Mouse (Mus musculus): Measurements from ENCODE around the gene Litaf. TPM values are rescaled to one million over a fixed set of nuclear protein-coding genes. Genes with fewer than 3 reads are reported as not detected.

Litaf gene
- polyA plus RNA-seq, 1 experiment = 17.7 TPM

DNA sequence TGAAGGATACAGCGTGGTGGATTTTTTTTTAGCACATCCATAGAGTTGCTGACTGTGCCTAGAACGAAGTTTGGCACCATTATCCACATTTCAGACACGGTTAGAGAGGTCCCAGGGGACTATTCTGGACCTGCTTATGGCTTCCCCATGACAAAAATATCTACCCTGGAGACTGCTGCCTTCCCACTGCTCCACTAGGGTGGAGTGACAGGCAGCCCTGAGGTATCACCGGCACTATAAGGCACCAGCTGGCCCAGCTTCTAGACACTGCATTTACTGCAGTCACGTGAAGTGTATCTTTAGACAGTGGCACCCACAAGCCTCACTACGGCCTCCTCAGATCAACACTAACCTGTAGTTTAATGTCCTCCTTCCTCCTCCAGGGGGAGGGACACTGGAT lies 11.1 kb downstream of the Litaf start:
- no peak for TF ChIP-seq POLR2A (IDR thresholded peaks at IDR 0.05; ENCODE audit: control insufficient read depth, low read depth, low read length)
- TF ChIP-seq CTCF (IDR thresholded peaks at IDR 0.05; ENCODE audit: control insufficient read depth, insufficient read depth, insufficient replicate concordance, low read depth, low read length) = no peak
- Histone ChIP-seq H3K36me3 (ENCODE audit: control insufficient read depth, insufficient read depth, low read length) (no peaks in the 10 kb centered on the region), H3K27me3 (ENCODE audit: control insufficient read depth, insufficient read depth, low read length) (no peaks in the 10 kb centered on the region), H3K4me3 (ENCODE audit: control insufficient read depth, low read depth, low read length) (no peak overlapping the region), H3K4me1 (ENCODE audit: control insufficient read depth, insufficient read depth, low read length) (no peaks in the 10 kb centered on the region), H3K27ac (ENCODE audit: control insufficient read depth, insufficient read depth, low read depth, low read length) (no peak overlapping the region)

DNA sequence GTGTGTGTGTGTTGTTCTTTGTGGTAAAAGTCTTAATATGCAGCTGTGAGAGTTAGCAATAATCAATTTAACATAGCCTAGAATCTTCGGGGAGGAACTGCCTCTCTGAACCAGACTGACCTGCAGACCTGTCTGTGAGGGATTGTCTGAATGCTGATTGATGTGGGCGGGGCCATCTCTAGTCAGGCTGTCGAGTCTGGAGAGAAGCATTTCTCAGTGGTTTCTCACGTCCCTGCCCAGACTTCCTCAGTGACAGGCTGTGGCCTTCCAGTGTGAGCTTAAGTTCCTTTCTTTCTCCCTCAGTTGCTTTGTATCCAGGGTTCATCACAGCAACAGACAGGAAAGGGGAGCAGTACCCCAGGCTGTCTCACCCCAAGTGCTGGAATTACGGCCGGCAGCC lies 11.5 kb downstream of the Litaf start:
- no peak overlapping the region for H3K4me3 ChIP-seq (ENCODE audit: control insufficient read depth, low read depth, low read length)
- no peaks in the 10 kb centered on the region for H3K4me1 ChIP-seq (ENCODE audit: control insufficient read depth, insufficient read depth, low read length)

DNA sequence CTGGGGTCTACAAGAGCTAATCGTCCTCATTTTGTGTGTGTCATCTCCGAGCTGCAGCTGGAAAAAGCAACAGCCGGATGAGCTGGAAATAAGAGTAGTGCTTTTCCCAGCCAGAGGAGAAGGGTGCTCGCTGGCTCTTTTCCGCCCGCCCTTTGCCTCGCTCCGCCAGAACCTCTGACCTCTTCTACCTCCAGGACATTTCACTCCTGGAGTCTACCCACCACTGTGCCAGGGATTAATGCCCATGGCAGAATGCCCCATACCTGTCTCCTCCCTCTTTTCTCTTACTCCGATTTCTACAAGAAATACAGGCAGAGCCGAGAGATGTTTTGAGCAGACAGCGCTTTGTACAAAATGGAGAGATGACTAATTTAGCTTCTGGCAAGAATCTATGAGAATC lies 14.8 kb downstream of the Litaf start:
- no peak overlapping the region for H3K4me3 ChIP-seq (ENCODE audit: control insufficient read depth, low read depth, low read length)
- H3K27me3 ChIP-seq (ENCODE audit: control insufficient read depth, insufficient read depth, low read length) = no peaks in the 10 kb centered on the region
- H3K36me3 ChIP-seq (ENCODE audit: control insufficient read depth, insufficient read depth, low read length) = no peaks in the 10 kb centered on the region
- TF ChIP-seq CTCF (IDR thresholded peaks at IDR 0.05; ENCODE audit: control insufficient read depth, insufficient read depth, insufficient replicate concordance, low read depth, low read length) = no peak
- TF ChIP-seq POLR2A (IDR thresholded peaks at IDR 0.05; ENCODE audit: control insufficient read depth, low read depth, low read length) = no peak
- H3K27ac ChIP-seq (ENCODE audit: control insufficient read depth, insufficient read depth, low read depth, low read length) = no peak overlapping the region
- no peaks in the 10 kb centered on the region for H3K4me1 ChIP-seq (ENCODE audit: control insufficient read depth, insufficient read depth, low read length)

More for the DNA sequence above, 11.5 kb downstream of the Litaf start:
- no peaks in the 10 kb centered on the region for H3K27me3 ChIP-seq (ENCODE audit: control insufficient read depth, insufficient read depth, low read length)
- H3K36me3 ChIP-seq (ENCODE audit: control insufficient read depth, insufficient read depth, low read length) = no peaks in the 10 kb centered on the region
- TF ChIP-seq CTCF (IDR thresholded peaks at IDR 0.05; ENCODE audit: control insufficient read depth, insufficient read depth, insufficient replicate concordance, low read depth, low read length) (no peak), POLR2A (IDR thresholded peaks at IDR 0.05; ENCODE audit: control insufficient read depth, low read depth, low read length) (no peak)
- H3K27ac ChIP-seq (ENCODE audit: control insufficient read depth, insufficient read depth, low read depth, low read length) = no peak overlapping the region

GRCm38 (mm10) chr16:11050226-11050625 lies 15.7 kb downstream of the Litaf start:
- TF ChIP-seq POLR2A (IDR thresholded peaks at IDR 0.05; ENCODE audit: control insufficient read depth, low read depth, low read length) (no peak), CTCF (IDR thresholded peaks at IDR 0.05; ENCODE audit: control insufficient read depth, insufficient read depth, insufficient replicate concordance, low read depth, low read length) (no peak)
- Histone ChIP-seq H3K36me3 (ENCODE audit: control insufficient read depth, insufficient read depth, low read length) (no peaks in the 10 kb centered on the region), H3K4me3 (ENCODE audit: control insufficient read depth, low read depth, low read length) (no peak overlapping the region)

GRCm38 (mm10) chr16:11047130-11047529 lies 18.8 kb downstream of the Litaf start:
- no peaks in the 10 kb centered on the region for H3K36me3 ChIP-seq (ENCODE audit: control insufficient read depth, insufficient read depth, low read length)
- no peak overlapping the region for H3K4me3 ChIP-seq (ENCODE audit: control insufficient read depth, low read depth, low read length)
- no peak overlapping the region for H3K27ac ChIP-seq (ENCODE audit: control insufficient read depth, insufficient read depth, low read depth, low read length)
- H3K4me1 ChIP-seq (ENCODE audit: control insufficient read depth, insufficient read depth, low read length) = no peaks in the 10 kb centered on the region
- H3K27me3 ChIP-seq (ENCODE audit: control insufficient read depth, insufficient read depth, low read length) = no peaks in the 10 kb centered on the region
- TF ChIP-seq POLR2A (IDR thresholded peaks at IDR 0.05; ENCODE audit: control insufficient read depth, low read depth, low read length) (no peak), CTCF (IDR thresholded peaks at IDR 0.05; ENCODE audit: control insufficient read depth, insufficient read depth, insufficient replicate concordance, low read depth, low read length) (no peak)

More at GRCm38 (mm10) chr16:11050226-11050625, 15.7 kb downstream of the Litaf start:
- H3K27me3 ChIP-seq (ENCODE audit: control insufficient read depth, insufficient read depth, low read length) = no peaks in the 10 kb centered on the region
- no peak overlapping the region for H3K27ac ChIP-seq (ENCODE audit: control insufficient read depth, insufficient read depth, low read depth, low read length)
- no peaks in the 10 kb centered on the region for H3K4me1 ChIP-seq (ENCODE audit: control insufficient read depth, insufficient read depth, low read length)

DNA sequence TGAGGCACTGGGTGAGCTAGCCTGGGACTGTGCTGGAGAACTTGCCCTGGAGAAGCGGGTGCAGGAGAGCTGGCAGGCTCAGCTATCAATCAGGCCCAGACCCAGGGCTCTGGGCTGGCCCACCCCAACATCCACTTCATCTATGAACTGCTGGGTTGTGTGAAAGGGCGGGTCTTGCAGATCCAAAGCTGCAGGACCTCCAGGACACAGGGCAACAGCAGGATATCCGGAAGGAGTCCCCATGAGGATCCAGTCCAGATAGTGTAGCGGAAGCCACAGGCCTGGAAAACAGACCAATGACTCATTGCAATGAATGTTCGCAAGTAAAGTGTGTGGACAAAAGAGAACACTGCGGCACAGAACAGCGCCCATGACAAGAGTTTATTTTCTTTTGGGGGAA lies 19.5 kb downstream of the Litaf start:
- H3K4me3 ChIP-seq (ENCODE audit: control insufficient read depth, low read depth, low read length) = no peak overlapping the region
- H3K27me3 ChIP-seq (ENCODE audit: control insufficient read depth, insufficient read depth, low read length) = no peaks in the 10 kb centered on the region
- H3K36me3 ChIP-seq (ENCODE audit: control insufficient read depth, insufficient read depth, low read length) = no peaks in the 10 kb centered on the region
- TF ChIP-seq CTCF (IDR thresholded peaks at IDR 0.05; ENCODE audit: control insufficient read depth, insufficient read depth, insufficient replicate concordance, low read depth, low read length) (no peak), POLR2A (IDR thresholded peaks at IDR 0.05; ENCODE audit: control insufficient read depth, low read depth, low read length) (no peak)
- no peak overlapping the region for H3K27ac ChIP-seq (ENCODE audit: control insufficient read depth, insufficient read depth, low read depth, low read length)
- H3K4me1 ChIP-seq (ENCODE audit: control insufficient read depth, insufficient read depth, low read length) = no peaks in the 10 kb centered on the region

DNA sequence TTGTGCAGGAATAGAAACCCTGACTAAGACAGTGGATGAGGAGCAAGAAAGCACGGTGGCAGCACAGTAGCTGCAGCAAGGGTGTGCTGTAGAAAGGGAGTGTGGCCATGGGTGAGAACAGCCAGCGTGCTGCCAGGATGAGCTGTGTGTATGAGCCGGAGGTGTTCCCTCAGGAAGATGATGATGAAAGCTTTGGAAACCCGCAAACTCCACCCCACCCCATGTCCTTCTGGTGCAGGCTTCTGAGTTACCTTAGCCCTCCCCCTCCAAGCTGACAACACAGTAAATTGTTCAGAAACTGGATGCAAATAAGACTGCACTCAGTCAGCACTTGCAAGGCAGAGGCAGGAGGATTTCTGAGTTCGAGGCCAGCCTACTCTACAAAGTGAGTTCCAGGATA lies 22.7 kb downstream of the Litaf start:
- TF ChIP-seq POLR2A (IDR thresholded peaks at IDR 0.05; ENCODE audit: control insufficient read depth, low read depth, low read length) (no peak), CTCF (IDR thresholded peaks at IDR 0.05; ENCODE audit: control insufficient read depth, insufficient read depth, insufficient replicate concordance, low read depth, low read length) (no peak)
- Histone ChIP-seq H3K27ac (ENCODE audit: control insufficient read depth, insufficient read depth, low read depth, low read length) (no peak overlapping the region), H3K36me3 (ENCODE audit: control insufficient read depth, insufficient read depth, low read length) (no peaks in the 10 kb centered on the region), H3K4me1 (ENCODE audit: control insufficient read depth, insufficient read depth, low read length) (no peaks in the 10 kb centered on the region), H3K4me3 (ENCODE audit: control insufficient read depth, low read depth, low read length) (no peak overlapping the region), H3K27me3 (ENCODE audit: control insufficient read depth, insufficient read depth, low read length) (no peaks in the 10 kb centered on the region)

DNA sequence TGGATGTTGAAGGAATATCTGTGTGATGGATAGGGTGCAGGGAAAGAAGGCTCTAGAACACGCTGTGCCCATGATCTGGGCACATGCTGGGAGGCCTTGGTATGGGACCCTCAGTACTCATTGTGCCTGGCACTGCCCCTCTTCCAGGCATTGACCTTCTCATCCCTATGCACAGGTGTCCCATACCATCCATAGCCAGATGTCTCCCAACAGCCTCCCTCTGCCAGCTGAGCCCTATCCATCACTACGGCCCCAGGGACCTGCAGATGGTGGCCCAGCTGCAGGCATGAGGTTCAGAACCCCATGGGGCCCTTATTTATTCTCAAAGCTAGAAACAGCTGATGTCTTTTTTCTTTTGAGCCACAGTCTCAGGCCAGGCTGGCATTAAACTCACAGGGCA lies 25.4 kb downstream of the Litaf start:
- Histone ChIP-seq H3K27ac (ENCODE audit: control insufficient read depth, insufficient read depth, low read depth, low read length) (no peak overlapping the region), H3K27me3 (ENCODE audit: control insufficient read depth, insufficient read depth, low read length) (no peaks in the 10 kb centered on the region), H3K36me3 (ENCODE audit: control insufficient read depth, insufficient read depth, low read length) (no peaks in the 10 kb centered on the region), H3K4me1 (ENCODE audit: control insufficient read depth, insufficient read depth, low read length) (peaks cover 4% of the 10 kb centered on the region), H3K4me3 (ENCODE audit: control insufficient read depth, low read depth, low read length) (no peak overlapping the region)
- TF ChIP-seq POLR2A (IDR thresholded peaks at IDR 0.05; ENCODE audit: control insufficient read depth, low read depth, low read length) (no peak), CTCF (IDR thresholded peaks at IDR 0.05; ENCODE audit: control insufficient read depth, insufficient read depth, insufficient replicate concordance, low read depth, low read length) (no peak)

Measured in testis, adult 2 months (tissue).